Mouse (Mus musculus): ENCODE data around the gene Slc25a21. TPM values are rescaled to one million over a fixed set of nuclear protein-coding genes. Genes with fewer than 3 reads are reported as not detected.

Gene Slc25a21
- polyA plus RNA-seq, 1 experiment from 2014 or later = 0.08 TPM

- TF ChIP-seq CTCF (IDR thresholded peaks at IDR 0.05; ENCODE audit: low read depth) = no peak
- WGBS = 79% methylated on average over 10 of the region's 10 CpGs
- H3K9me3 ChIP-seq (ENCODE audit: control insufficient read depth) = no peaks in the 10 kb centered on the region
Measured at GRCm38 (mm10) chr12:57115516-57115915, 81.8 kb downstream of the Slc25a21 start.

DNA sequence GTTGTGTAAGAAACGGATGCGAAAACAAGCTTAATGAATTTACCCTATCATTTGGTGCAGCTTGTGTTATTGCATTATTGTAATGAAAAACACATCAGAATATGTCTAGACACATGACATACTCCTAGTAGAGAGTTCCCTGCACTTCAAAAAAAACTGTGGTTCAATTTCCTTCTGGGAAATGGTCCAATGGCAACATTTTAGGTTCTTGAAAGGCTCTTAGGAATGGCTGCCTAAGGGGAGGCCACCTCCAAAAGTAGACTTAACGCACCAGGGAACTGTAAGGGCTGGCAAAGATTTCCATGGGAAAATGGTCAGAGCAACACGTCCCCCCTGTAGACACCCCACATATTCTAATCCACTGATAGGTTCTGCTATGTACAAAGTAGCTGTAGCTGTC, 87.9 kb downstream of the Slc25a21 start:
- no peak for ATAC-seq

More at GRCm38 (mm10) chr12:57115516-57115915, 81.8 kb downstream of the Slc25a21 start:
- no peaks in the 10 kb centered on the region for H3K27me3 ChIP-seq (replicated peaks; ENCODE audit: control insufficient read depth, insufficient read depth, low read length)
- no peak overlapping the region for H3K9ac ChIP-seq (ENCODE audit: low read depth, low read length)
- no peak overlapping the region for H3K27ac ChIP-seq (ENCODE audit: low read depth, low read length)
- H3K4me1 ChIP-seq (replicated peaks; ENCODE audit: control insufficient read depth, insufficient read depth, low read length) = no peaks in the 10 kb centered on the region
- no peak overlapping the region for H3K4me2 ChIP-seq (replicated peaks; ENCODE audit: low read depth)
- no peak for ATAC-seq
- H3K4me3 ChIP-seq (ENCODE audit: low read depth, low read length) = no peak overlapping the region
- no peaks in the 10 kb centered on the region for H3K36me3 ChIP-seq (ENCODE audit: control insufficient read depth, insufficient read depth)

DNA sequence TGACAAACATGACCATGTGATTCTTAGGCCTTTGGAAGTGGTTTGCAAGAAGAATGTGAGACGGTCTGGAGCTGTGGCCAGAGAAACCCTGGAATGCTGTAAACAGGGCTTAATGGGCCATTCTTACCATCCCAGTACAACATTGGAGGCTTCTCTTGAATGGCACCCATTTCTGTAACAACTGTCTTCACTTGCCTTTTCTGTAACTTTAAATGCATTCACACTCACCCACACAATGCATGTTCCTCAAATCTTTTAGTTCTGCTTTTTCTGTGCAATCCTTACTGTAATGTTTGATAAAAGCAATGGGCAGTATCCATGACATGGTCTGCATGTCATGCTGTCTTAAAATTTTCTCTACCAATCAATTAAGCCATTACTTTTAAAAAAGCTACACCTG, 95.0 kb downstream of the Slc25a21 start:
- H3K4me2 ChIP-seq (replicated peaks; ENCODE audit: low read depth) = no peak overlapping the region
- H3K4me1 ChIP-seq (replicated peaks; ENCODE audit: control insufficient read depth, insufficient read depth, low read length) = no peaks in the 10 kb centered on the region
- H3K27ac ChIP-seq (ENCODE audit: low read depth, low read length) = no peak overlapping the region
- no peaks in the 10 kb centered on the region for H3K9me3 ChIP-seq (ENCODE audit: control insufficient read depth)
- ATAC-seq = no peak
- no peak overlapping the region for H3K4me3 ChIP-seq (ENCODE audit: low read depth, low read length)
- no peaks in the 10 kb centered on the region for H3K27me3 ChIP-seq (replicated peaks; ENCODE audit: control insufficient read depth, insufficient read depth, low read length)
- no peak for TF ChIP-seq CTCF (IDR thresholded peaks at IDR 0.05; ENCODE audit: low read depth)
- WGBS = 65% methylated on average over 1 of the region's 1 CpGs
- H3K9ac ChIP-seq (ENCODE audit: low read depth, low read length) = no peak overlapping the region
- H3K36me3 ChIP-seq (ENCODE audit: control insufficient read depth, insufficient read depth) = no peaks in the 10 kb centered on the region

More for the DNA sequence above, 87.9 kb downstream of the Slc25a21 start:
- TF ChIP-seq CTCF (IDR thresholded peaks at IDR 0.05; ENCODE audit: low read depth) = no peak
- no peaks in the 10 kb centered on the region for H3K36me3 ChIP-seq (ENCODE audit: control insufficient read depth, insufficient read depth)
- no peak overlapping the region for H3K4me2 ChIP-seq (replicated peaks; ENCODE audit: low read depth)
- WGBS = 81% methylated on average over 4 of the region's 4 CpGs
- H3K27me3 ChIP-seq (replicated peaks; ENCODE audit: control insufficient read depth, insufficient read depth, low read length) = no peaks in the 10 kb centered on the region
- no peaks in the 10 kb centered on the region for H3K9me3 ChIP-seq (ENCODE audit: control insufficient read depth)
- H3K4me3 ChIP-seq (ENCODE audit: low read depth, low read length) = no peak overlapping the region
- no peak overlapping the region for H3K27ac ChIP-seq (ENCODE audit: low read depth, low read length)
- H3K4me1 ChIP-seq (replicated peaks; ENCODE audit: control insufficient read depth, insufficient read depth, low read length) = no peaks in the 10 kb centered on the region
- H3K9ac ChIP-seq (ENCODE audit: low read depth, low read length) = no peak overlapping the region

- Histone ChIP-seq H3K9ac (ENCODE audit: low read depth, low read length) (no peak overlapping the region), H3K27ac (ENCODE audit: low read depth, low read length) (no peak overlapping the region), H3K36me3 (ENCODE audit: control insufficient read depth, insufficient read depth) (no peaks in the 10 kb centered on the region), H3K4me2 (replicated peaks; ENCODE audit: low read depth) (no peak overlapping the region), H3K4me1 (replicated peaks; ENCODE audit: control insufficient read depth, insufficient read depth, low read length) (no peaks in the 10 kb centered on the region), H3K27me3 (replicated peaks; ENCODE audit: control insufficient read depth, insufficient read depth, low read length) (no peaks in the 10 kb centered on the region), H3K9me3 (ENCODE audit: control insufficient read depth) (no peaks in the 10 kb centered on the region), H3K4me3 (ENCODE audit: low read depth, low read length) (no peak overlapping the region)
- no peak for ATAC-seq
- whole genome bisulfite sequencing = 82% methylated on average over 4 of the region's 4 CpGs
- TF ChIP-seq CTCF (IDR thresholded peaks at IDR 0.05; ENCODE audit: low read depth) = no peak
Measured at GRCm38 (mm10) chr12:57100549-57100948, 96.7 kb downstream of the Slc25a21 start.

DNA sequence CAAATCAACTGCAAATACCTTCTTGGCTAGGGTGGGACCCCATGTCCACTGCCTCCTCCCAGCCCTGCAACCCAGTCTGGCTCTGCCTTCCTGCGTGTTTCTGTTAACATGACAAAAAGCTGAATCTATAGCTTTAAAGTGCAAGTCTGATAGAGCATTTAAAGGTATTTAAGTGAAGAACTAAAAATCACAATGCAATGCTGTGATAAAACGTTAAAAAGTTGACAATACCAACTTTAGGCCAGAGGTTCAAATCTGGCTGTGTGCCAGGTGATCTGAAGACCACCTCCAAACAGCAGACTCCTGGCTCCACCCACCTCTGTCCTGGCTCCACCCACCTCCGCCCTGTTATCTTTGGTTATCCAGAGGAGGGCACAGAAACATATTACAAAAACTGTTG, 98.2 kb downstream of the Slc25a21 start:
- H3K9ac ChIP-seq (ENCODE audit: low read depth, low read length) = no peak overlapping the region
- H3K4me3 ChIP-seq (ENCODE audit: low read depth, low read length) = no peak overlapping the region
- 69% methylated on average over 3 of the region's 3 CpGs for WGBS
- no peaks in the 10 kb centered on the region for H3K27me3 ChIP-seq (replicated peaks; ENCODE audit: control insufficient read depth, insufficient read depth, low read length)
- no peak overlapping the region for H3K4me2 ChIP-seq (replicated peaks; ENCODE audit: low read depth)
- no peaks in the 10 kb centered on the region for H3K4me1 ChIP-seq (replicated peaks; ENCODE audit: control insufficient read depth, insufficient read depth, low read length)
- no peak for TF ChIP-seq CTCF (IDR thresholded peaks at IDR 0.05; ENCODE audit: low read depth)
- no peaks in the 10 kb centered on the region for H3K9me3 ChIP-seq (ENCODE audit: control insufficient read depth)
- no peak overlapping the region for H3K27ac ChIP-seq (ENCODE audit: low read depth, low read length)
- H3K36me3 ChIP-seq (ENCODE audit: control insufficient read depth, insufficient read depth) = no peaks in the 10 kb centered on the region
- ATAC-seq = no peak

- no peak overlapping the region for H3K9ac ChIP-seq (ENCODE audit: low read depth, low read length)
- H3K9me3 ChIP-seq (ENCODE audit: control insufficient read depth) = no peaks in the 10 kb centered on the region
- no peaks in the 10 kb centered on the region for H3K4me1 ChIP-seq (replicated peaks; ENCODE audit: control insufficient read depth, insufficient read depth, low read length)
- TF ChIP-seq CTCF (IDR thresholded peaks at IDR 0.05; ENCODE audit: low read depth) = no peak
- no peak overlapping the region for H3K4me3 ChIP-seq (ENCODE audit: low read depth, low read length)
- H3K27ac ChIP-seq (ENCODE audit: low read depth, low read length) = no peak overlapping the region
- no peaks in the 10 kb centered on the region for H3K36me3 ChIP-seq (ENCODE audit: control insufficient read depth, insufficient read depth)
- H3K4me2 ChIP-seq (replicated peaks; ENCODE audit: low read depth) = no peak overlapping the region
- H3K27me3 ChIP-seq (replicated peaks; ENCODE audit: control insufficient read depth, insufficient read depth, low read length) = no peaks in the 10 kb centered on the region
- 75% methylated on average over 5 of the region's 5 CpGs for WGBS
- no peak for ATAC-seq
Measured at GRCm38 (mm10) chr12:57098371-57098770, 98.9 kb downstream of the Slc25a21 start.

DNA sequence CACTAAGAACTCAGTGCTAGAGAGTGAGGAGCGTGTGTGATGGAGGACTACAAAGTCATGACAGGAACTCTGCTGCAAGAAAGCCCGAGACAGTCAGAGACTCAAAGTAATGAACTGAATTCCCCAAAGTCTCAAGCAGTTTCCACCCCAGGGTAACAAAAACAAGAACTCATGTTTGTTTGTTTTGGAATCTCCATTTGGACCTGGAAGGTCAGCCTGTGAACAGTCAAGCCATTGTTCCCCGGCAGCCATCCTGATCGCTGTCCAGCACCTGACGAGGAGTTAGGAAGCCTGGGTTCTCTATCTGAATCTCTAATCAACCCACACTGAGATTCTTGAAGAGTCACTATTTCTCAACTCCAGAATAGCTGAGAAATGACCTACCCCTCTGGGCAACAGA, 104.2 kb downstream of the Slc25a21 start:
- Histone ChIP-seq H3K4me1 (replicated peaks; ENCODE audit: control insufficient read depth, insufficient read depth, low read length) (no peaks in the 10 kb centered on the region), H3K4me3 (ENCODE audit: low read depth, low read length) (no peak overlapping the region), H3K27me3 (replicated peaks; ENCODE audit: control insufficient read depth, insufficient read depth, low read length) (no peaks in the 10 kb centered on the region), H3K36me3 (ENCODE audit: control insufficient read depth, insufficient read depth) (no peaks in the 10 kb centered on the region), H3K27ac (ENCODE audit: low read depth, low read length) (no peak overlapping the region), H3K9me3 (ENCODE audit: control insufficient read depth) (no peaks in the 10 kb centered on the region), H3K9ac (ENCODE audit: low read depth, low read length) (no peak overlapping the region), H3K4me2 (replicated peaks; ENCODE audit: low read depth) (no peak overlapping the region)
- WGBS = 51% methylated on average over 5 of the region's 5 CpGs
- ATAC-seq = no peak
- no peak for TF ChIP-seq CTCF (IDR thresholded peaks at IDR 0.05; ENCODE audit: low read depth)
